Mouse (Mus musculus): ENCODE measurements around the gene Dpm1.

DNA sequence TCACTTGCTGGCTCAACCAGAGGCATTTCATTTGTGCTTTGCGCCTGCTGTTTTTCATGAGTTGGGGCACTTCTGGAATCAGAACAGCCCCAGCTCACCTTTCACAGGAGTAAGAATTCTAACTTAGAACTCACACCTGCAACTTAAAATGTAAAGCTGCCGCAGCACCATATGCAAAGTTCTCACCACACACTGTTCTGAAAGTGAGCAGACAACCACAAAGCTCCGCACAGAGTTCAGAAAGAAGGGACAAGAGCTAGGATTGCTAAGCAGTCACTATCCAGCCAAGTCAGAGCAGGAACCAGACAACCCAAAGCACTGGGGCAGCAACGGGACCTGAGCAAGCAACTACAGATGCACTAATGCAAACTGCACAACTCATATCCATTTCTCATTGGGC lies 30.9 kb downstream of the Dpm1 start:
- TF ChIP-seq CTCF (IDR thresholded peaks at IDR 0.05) (no peak), EP300 (IDR thresholded peaks at IDR 0.05) (no peak)
